Mouse (Mus musculus): ENCODE results near the gene Snx1. TPM values are rescaled to one million over a fixed set of nuclear protein-coding genes. Genes with fewer than 3 reads are reported as not detected.
A peak's percentile ranks its signal among the peaks of the same experiment; 100 is the strongest.

Snx1 gene
- 140 TPM in 2 replicates for polyA plus RNA-seq (2014; fragmentation: Nextera tagmentation; extraction: Ambion mirVana)

DNA sequence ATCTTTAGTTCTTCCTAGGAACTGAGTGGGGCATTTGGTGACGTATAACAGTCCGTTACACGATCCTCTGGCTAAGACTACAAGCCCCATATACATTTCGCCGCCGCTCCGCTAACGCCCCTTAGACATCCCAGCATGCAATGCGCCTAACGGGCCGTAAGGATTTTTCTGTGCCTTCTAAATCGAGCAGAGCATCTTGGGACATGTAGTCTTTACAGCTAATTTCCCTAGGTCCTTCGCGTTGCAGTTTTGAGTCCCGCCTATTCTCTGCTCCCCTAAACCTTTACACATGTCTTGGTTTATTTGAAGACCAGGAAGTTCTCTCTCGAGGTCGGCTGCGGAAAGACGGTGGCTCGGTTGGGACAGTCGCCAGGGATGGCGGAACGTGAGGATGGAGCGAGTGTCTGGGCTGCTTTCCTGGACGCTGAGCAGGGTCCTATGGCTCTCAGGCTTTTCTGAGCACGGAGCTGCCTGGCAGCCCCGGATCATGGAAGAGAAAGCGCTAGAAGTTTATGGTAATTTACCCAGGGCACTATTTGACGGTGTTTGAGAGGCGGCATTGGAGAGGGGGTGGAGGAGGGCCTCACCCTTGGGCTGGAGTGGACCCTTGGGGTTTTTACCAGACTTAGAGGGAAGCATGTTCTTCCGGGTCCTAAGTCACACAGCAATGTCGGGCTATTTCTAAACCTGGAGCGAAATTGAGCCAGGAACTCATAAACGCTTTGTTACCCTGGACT is at the start of gene Snx1, which contains the start of gene Ciao2a:
Gene Snx1 (minus strand): TSS at position 132 of the 737 bp plus-strand sequence.
Gene Ciao2a (plus strand): TSS at position 156 of the 737 bp plus-strand sequence.
- H3K4me2 ChIP-seq (ENCODE audit: low read depth, low read length, severe bottlenecking) = peak within 1 kb of the TSS; percentile 82
- H3K9me3 ChIP-seq (ENCODE audit: control insufficient read depth, low read length) = no peaks in the 10 kb centered on the region
- H3K9ac ChIP-seq (ENCODE audit: low read length) = peak within 1 kb of the TSS; percentile 73
- peak; percentile 93 for DNase-seq (ENCODE audit: low spot score)
- no peaks in the 10 kb centered on the region for H3K27me3 ChIP-seq (ENCODE audit: control insufficient read depth, insufficient read depth, low read length)
- peak within 1 kb of the TSS; percentile 51 for H3K4me3 ChIP-seq (ENCODE audit: low read depth, low read length)
- no peaks in the 10 kb centered on the region for H3K36me3 ChIP-seq (ENCODE audit: control insufficient read depth, insufficient read depth, low read length)
- peak within 1 kb of the TSS; percentile 75; the same call in 1 of the 2 replicates for H3K27ac ChIP-seq (ENCODE audit: low read depth, low read length)
- WGBS = 2% methylated on average over 34 of the region's 34 CpGs
- peaks cover 4% of the 10 kb centered on the region; the same call in 1 of the 2 replicates for H3K4me1 ChIP-seq (replicated peaks; ENCODE audit: control insufficient read depth, insufficient read depth, low read length)
- peak; percentile 66 for ATAC-seq (replicated peaks; ENCODE audit: low FRiP score)

DNA sequence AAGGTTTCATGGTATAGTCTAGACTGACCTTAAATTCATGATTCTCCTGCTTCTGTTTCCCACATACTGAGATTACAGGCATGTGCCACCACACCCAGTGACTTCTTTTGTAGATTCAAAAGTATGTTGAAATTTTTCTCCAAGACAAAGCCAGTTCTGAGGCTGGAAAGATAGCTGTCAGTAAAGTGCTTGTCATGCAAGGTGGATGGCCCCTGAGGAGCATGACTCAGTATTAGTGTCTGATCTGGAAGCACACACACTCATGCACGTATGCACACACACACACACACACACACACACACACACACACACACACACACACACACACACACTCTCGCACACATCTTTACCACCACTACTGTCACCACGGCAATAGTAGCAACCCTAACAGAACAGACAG is 48.6 kb upstream of the Snx1 start:
- H3K36me3 ChIP-seq (ENCODE audit: control insufficient read depth, insufficient read depth, low read length) = no peaks in the 10 kb centered on the region
- H3K4me2 ChIP-seq (ENCODE audit: low read depth, low read length, severe bottlenecking) = no peak overlapping the region
- no peak overlapping the region for H3K9ac ChIP-seq (ENCODE audit: low read length)
- no peaks in the 10 kb centered on the region for H3K9me3 ChIP-seq (ENCODE audit: control insufficient read depth, low read length)
- H3K4me1 ChIP-seq (replicated peaks; ENCODE audit: control insufficient read depth, insufficient read depth, low read length) = peaks cover 10% of the 10 kb centered on the region
- 84% methylated on average over 3 of the region's 3 CpGs for WGBS
- ATAC-seq (replicated peaks; ENCODE audit: low FRiP score) (no peak), DNase-seq (ENCODE audit: low spot score) (no peak)
- no peak overlapping the region for H3K27ac ChIP-seq (ENCODE audit: low read depth, low read length)
- H3K27me3 ChIP-seq (ENCODE audit: control insufficient read depth, insufficient read depth, low read length) = no peaks in the 10 kb centered on the region
- H3K4me3 ChIP-seq (ENCODE audit: low read depth, low read length) = no peak overlapping the region

DNA sequence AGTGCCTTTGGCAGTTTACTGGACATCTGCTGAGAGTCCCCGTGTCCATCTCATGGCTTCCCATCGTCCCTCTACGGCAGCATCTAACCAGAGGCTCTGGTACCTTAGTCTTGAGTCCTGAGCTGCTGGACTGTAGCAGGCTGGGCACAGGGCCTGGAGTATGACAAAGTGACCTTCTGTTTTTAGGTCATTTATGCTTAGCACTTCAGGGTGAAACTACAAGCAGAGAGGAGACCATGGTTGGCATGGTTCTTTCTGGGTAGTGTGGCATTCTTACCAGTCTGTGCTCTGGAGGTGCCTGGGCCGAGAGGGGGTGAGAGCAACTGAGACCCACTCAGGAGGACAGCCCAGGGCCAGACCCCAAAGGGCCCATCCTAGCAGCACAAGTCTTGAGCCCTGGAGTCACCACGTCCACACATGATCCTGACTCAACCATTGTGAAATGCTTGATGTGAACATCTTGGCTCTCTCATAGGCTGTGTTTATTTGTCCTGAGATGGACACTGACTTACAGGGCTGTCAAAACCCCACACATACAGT is 47.0 kb upstream of the Snx1 start:
- peaks cover 10% of the 10 kb centered on the region for H3K4me1 ChIP-seq (replicated peaks; ENCODE audit: control insufficient read depth, insufficient read depth, low read length)
- H3K9ac ChIP-seq (ENCODE audit: low read length) = no peak overlapping the region
- H3K36me3 ChIP-seq (ENCODE audit: control insufficient read depth, insufficient read depth, low read length) = no peaks in the 10 kb centered on the region
- 93% methylated on average over 5 of the region's 5 CpGs for WGBS
- H3K9me3 ChIP-seq (ENCODE audit: control insufficient read depth, low read length) = no peaks in the 10 kb centered on the region
- no peak overlapping the region for H3K4me3 ChIP-seq (ENCODE audit: low read depth, low read length)
- H3K27me3 ChIP-seq (ENCODE audit: control insufficient read depth, insufficient read depth, low read length) = no peaks in the 10 kb centered on the region
- ATAC-seq (replicated peaks; ENCODE audit: low FRiP score) = no peak
- H3K27ac ChIP-seq (ENCODE audit: low read depth, low read length) = no peak overlapping the region
- H3K4me2 ChIP-seq (ENCODE audit: low read depth, low read length, severe bottlenecking) = no peak overlapping the region
- DNase-seq (ENCODE audit: low spot score) = no peak

DNA sequence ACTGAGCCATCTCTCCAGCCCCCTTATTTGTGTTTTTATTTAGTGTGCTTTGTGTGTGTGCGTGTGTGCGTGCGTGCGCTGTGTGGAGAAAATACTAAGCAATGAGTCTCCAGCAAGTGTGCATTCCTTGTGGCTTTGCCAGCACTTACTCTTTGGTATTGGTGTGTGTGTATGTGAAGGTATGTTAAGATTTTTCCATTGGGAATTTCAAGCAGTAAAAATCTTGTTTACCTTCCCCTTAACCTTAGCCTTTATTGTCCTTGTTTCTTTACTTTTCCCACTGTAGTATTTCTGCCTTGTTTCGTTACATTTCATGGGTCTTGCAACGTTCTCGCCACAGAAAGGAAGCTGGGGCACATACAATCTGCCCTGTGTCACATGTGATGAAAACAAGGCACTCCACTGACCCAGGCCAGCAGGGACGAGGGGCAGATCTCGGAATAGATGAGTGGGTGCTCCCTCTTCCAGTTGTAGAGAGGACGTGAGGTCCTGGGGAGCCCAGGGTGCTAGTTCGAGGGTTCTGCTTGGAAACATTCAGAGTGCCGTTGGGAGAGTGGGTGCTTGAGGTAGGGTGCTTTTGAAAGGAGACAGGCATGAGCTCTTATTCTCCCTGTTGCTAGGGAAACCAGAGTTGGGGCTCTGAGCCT is 45.0 kb upstream of the Snx1 start:
- ATAC-seq (replicated peaks; ENCODE audit: low FRiP score) (no peak), DNase-seq (ENCODE audit: low spot score) (no peak)
- H3K27ac ChIP-seq (ENCODE audit: low read depth, low read length) = no peak overlapping the region
- H3K4me2 ChIP-seq (ENCODE audit: low read depth, low read length, severe bottlenecking) = no peak overlapping the region
- no peak overlapping the region for H3K4me3 ChIP-seq (ENCODE audit: low read depth, low read length)
- H3K9me3 ChIP-seq (ENCODE audit: control insufficient read depth, low read length) = no peaks in the 10 kb centered on the region
- WGBS = 62% methylated on average over 12 of the region's 12 CpGs
- H3K9ac ChIP-seq (ENCODE audit: low read length) = no peak overlapping the region
- no peaks in the 10 kb centered on the region for H3K27me3 ChIP-seq (ENCODE audit: control insufficient read depth, insufficient read depth, low read length)
- peaks cover 10% of the 10 kb centered on the region for H3K4me1 ChIP-seq (replicated peaks; ENCODE audit: control insufficient read depth, insufficient read depth, low read length)
- no peaks in the 10 kb centered on the region for H3K36me3 ChIP-seq (ENCODE audit: control insufficient read depth, insufficient read depth, low read length)

DNA sequence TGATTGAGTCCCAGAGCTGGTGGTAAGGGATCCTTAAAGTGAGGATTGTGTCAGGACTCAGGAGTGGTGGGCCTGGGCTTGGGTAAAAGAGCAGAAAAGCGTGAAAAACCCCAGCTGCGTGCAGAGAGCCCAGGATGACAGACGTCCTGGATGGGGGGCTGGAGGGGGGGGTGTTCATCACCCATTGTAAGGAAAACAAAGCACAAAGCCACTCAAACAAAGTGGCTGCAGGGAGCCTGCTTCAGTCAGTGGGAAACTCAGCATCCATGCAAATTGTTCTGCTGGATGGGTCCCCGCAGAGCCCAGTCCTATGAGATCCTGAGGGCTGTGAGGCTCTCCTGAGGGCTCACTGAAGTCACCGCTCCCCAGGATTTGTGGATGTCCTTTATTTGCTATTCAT is 44.1 kb upstream of the Snx1 start:
- Histone ChIP-seq H3K9me3 (ENCODE audit: control insufficient read depth, low read length) (no peaks in the 10 kb centered on the region), H3K27me3 (ENCODE audit: control insufficient read depth, insufficient read depth, low read length) (no peaks in the 10 kb centered on the region), H3K4me1 (replicated peaks; ENCODE audit: control insufficient read depth, insufficient read depth, low read length) (peaks cover 13% of the 10 kb centered on the region), H3K27ac (ENCODE audit: low read depth, low read length) (0 out of 2 replicates have a peak overlapping the region, but pooled peaks have one; percentile 53), H3K4me3 (ENCODE audit: low read depth, low read length) (no peak overlapping the region), H3K36me3 (ENCODE audit: control insufficient read depth, insufficient read depth, low read length) (no peaks in the 10 kb centered on the region), H3K9ac (ENCODE audit: low read length) (peak overlapping the region; percentile 39), H3K4me2 (ENCODE audit: low read depth, low read length, severe bottlenecking) (no peak overlapping the region)
- DNase-seq (ENCODE audit: low spot score) (no peak), ATAC-seq (replicated peaks; ENCODE audit: low FRiP score) (peak; percentile 49; the same call in 1 of the 2 replicates)
- 8% methylated on average over 5 of the region's 5 CpGs for WGBS

DNA sequence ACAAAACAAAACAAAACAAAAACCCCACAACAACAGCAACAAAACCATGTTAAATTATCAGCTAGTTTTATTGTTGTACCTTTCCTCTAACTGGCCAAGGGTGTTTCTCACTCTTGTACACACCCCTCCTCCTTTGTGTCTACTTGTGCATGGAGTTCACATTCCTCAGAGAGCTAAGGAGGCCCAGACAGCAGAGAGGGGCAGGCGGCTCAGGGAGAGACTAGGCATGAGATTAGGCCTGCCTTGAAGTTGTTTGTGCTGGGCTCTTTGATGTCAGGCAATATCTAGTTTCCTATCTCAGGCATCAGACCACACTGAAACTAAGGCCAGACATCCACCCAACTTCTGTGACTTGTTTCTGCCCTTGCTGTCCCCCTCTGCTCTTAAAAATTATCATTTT is 41.8 kb upstream of the Snx1 start:
- H3K9ac ChIP-seq (ENCODE audit: low read length) = no peak overlapping the region
- DNase-seq (ENCODE audit: low spot score) (no peak), ATAC-seq (replicated peaks; ENCODE audit: low FRiP score) (no peak)
- H3K27ac ChIP-seq (ENCODE audit: low read depth, low read length) = no peak overlapping the region
- no peaks in the 10 kb centered on the region for H3K27me3 ChIP-seq (ENCODE audit: control insufficient read depth, insufficient read depth, low read length)
- no peaks in the 10 kb centered on the region for H3K9me3 ChIP-seq (ENCODE audit: control insufficient read depth, low read length)
- peaks cover 18% of the 10 kb centered on the region for H3K4me1 ChIP-seq (replicated peaks; ENCODE audit: control insufficient read depth, insufficient read depth, low read length)
- 10% methylated on average over 1 of the region's 1 CpGs for WGBS
- H3K36me3 ChIP-seq (ENCODE audit: control insufficient read depth, insufficient read depth, low read length) = no peaks in the 10 kb centered on the region
- H3K4me2 ChIP-seq (ENCODE audit: low read depth, low read length, severe bottlenecking) = no peak overlapping the region
- H3K4me3 ChIP-seq (ENCODE audit: low read depth, low read length) = no peak overlapping the region

DNA sequence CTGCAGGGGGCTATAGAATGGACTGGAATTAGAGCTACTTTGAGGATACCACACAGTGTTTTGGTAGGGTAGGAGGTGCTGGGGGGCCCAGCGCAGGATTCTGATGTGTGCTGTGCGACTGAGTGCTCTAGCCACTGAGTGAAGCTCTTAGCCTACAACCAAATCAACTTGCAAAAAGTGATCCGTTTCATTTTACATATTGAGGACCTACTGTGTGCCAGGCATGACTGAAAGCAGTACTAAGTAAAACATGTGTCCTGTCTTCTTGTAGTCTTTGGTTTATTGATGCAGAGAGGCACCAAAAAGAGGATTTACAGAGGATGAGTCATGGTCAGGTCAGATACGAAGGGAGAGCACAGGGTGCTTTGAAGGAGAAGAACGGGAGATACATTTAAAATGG is 40.8 kb upstream of the Snx1 start:
- ATAC-seq (replicated peaks; ENCODE audit: low FRiP score) = no peak
- WGBS = 80% methylated on average over 5 of the region's 5 CpGs
- no peak overlapping the region for H3K9ac ChIP-seq (ENCODE audit: low read length)
- no peak overlapping the region for H3K4me2 ChIP-seq (ENCODE audit: low read depth, low read length, severe bottlenecking)
- H3K9me3 ChIP-seq (ENCODE audit: control insufficient read depth, low read length) = no peaks in the 10 kb centered on the region
- DNase-seq (ENCODE audit: low spot score) = no peak
- no peak overlapping the region for H3K4me3 ChIP-seq (ENCODE audit: low read depth, low read length)
- H3K27ac ChIP-seq (ENCODE audit: low read depth, low read length) = no peak overlapping the region
- peaks cover 18% of the 10 kb centered on the region for H3K4me1 ChIP-seq (replicated peaks; ENCODE audit: control insufficient read depth, insufficient read depth, low read length)
- H3K36me3 ChIP-seq (ENCODE audit: control insufficient read depth, insufficient read depth, low read length) = no peaks in the 10 kb centered on the region
- no peaks in the 10 kb centered on the region for H3K27me3 ChIP-seq (ENCODE audit: control insufficient read depth, insufficient read depth, low read length)

DNA sequence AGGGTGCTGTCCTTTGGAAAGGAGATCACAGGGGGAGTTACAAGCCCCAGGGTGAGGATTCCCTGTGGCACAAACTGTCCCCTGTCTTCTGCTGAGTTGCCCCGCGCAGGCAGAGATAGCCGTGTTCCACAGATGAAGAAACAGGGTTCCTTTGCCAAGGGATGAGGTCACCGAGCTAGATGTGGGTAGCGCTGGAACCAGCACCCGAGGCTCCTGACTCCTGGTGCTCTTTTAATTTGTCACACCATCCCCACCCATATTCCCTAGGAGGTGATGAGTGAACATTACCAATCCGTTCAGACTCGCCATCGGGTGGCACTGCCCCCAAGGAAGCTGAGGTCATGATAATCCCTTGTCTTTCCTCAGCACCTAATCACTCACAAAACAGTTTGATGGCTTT is 36.6 kb upstream of the Snx1 start:
- H3K9ac ChIP-seq (ENCODE audit: low read length) = no peak overlapping the region
- no peak for DNase-seq (ENCODE audit: low spot score)
- no peaks in the 10 kb centered on the region for H3K9me3 ChIP-seq (ENCODE audit: control insufficient read depth, low read length)
- ATAC-seq (replicated peaks; ENCODE audit: low FRiP score) = no peak
- H3K27me3 ChIP-seq (ENCODE audit: control insufficient read depth, insufficient read depth, low read length) = peaks cover 7% of the 10 kb centered on the region; the same call in 1 of the 2 replicates
- no peak overlapping the region for H3K4me3 ChIP-seq (ENCODE audit: low read depth, low read length)
- H3K4me2 ChIP-seq (ENCODE audit: low read depth, low read length, severe bottlenecking) = no peak overlapping the region
- H3K4me1 ChIP-seq (replicated peaks; ENCODE audit: control insufficient read depth, insufficient read depth, low read length) = peaks cover 10% of the 10 kb centered on the region; the same call in 1 of the 2 replicates
- H3K27ac ChIP-seq (ENCODE audit: low read depth, low read length) = no peak overlapping the region
- WGBS = 81% methylated on average over 9 of the region's 9 CpGs
- no peaks in the 10 kb centered on the region for H3K36me3 ChIP-seq (ENCODE audit: control insufficient read depth, insufficient read depth, low read length)
